Mouse (Mus musculus) frontal cortex, postnatal 14 days (tissue): ENCODE measurements at regions not wholly inside any gene's neighbourhood (a gene's known extent, or its start where the extent isn't known, plus 50 kb on each side); places are given as distances from the start of the nearest gene placed in this dataset.
A peak's percentile ranks its signal among the peaks of the same experiment; 100 is the strongest.

ENCODE experiments used
- DNase-seq, 2 experiments: peaks; one replicate each; pipeline ENCODE4 v3.0.0; 2022; ENCODE audit warnings: low spot score in 2 of 2

- DNase-seq = peak; percentile 40 to 42
These were observed 749.6 kb downstream of the Ntrk3 start for GRCm38 (mm10) chr7:77988177-77988576.

DNA sequence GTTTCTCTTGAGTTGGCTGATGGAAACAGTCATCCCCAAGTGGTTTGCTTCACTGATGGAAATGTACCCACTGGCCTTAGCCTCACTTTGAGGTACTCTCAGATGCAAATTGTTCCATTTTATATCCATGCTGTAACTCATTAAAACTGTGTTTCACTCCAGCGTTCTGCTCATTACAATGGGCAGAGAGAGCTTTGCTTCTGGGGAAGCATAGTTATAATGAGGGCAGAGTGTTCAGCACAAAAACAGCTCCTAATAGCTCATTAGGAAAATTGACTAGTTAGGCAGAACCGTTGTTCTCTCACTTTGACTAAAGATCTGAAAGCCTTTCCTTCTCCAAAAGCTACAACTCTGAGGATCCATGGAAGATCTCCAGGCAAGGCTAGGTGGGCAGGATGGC, 771.2 kb downstream of the Ntrk3 start:
- DNase-seq = no peak

DNA sequence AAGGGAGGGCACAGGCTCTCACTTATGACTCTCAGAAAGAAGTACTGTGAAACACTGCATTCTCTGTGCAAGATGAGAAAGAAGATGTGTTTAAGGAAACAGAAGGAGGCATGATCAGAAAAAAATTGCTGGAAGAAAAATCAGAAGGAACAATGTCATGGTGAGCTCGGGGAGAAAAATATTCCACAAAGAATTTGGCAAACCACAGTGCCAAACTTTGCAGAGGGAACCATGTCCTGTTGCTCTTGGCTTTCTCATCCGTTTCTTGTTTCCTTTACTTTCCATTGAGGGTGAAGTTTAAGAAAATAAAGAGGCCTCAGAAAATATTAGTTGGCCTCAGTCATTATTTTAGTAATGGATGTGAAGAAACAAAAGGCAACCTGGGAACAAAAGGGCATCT, 804.4 kb downstream of the Ntrk3 start:
- DNase-seq = no peak

DNA sequence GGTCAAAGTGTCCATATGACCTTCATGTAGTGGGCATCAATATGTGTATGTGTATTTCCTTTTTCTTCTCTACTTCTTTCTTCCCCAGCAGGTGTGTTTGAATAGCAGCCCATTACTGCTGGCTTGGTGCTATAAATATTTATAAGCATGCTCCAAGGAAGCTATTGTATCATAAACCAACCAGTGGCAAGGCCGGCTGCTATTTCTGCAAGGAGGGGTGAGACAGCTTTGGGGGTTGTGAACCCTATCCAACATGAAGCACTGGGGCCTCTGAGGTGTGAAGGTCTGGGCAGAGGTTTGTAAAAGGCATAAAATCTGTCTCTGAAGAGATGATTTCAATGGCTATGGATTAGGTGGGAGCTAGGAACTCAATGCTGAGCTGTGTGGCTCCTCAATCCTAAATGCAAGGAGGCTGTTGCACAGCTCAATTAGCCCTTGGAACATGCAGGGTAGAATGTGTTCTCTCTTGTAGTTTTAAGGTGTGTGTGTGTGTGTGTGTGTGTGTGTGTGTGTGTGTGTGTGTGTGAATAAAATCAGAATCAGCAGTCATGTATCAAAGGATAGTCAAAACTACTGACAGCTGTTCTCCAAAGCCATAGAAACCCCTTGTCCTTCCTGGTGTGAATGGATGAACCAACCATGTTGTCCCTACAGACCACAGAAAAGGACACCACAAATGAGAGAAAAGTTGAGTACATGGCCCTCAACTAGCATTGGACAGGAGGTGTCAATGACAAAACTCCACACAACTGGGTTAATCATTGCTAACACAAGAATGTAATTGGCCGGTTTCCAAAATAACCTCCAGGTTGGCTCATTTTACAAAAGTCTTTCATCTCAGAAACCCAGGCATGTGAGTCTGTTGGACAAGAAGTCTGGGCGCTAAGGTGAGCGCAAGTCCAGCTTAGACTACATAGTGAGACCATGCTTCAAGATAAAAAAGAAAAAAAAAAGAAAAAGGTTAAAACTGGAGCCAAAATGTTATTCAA, 809.0 kb downstream of the Ntrk3 start:
- DNase-seq = no peak

- peak in 1 of 2 experiments; percentile 4 for DNase-seq
These were observed 838.6 kb downstream of the Ntrk3 start for GRCm38 (mm10) chr7:77899231-77899630.

- no peak for DNase-seq
These were observed 849.3 kb downstream of the Ntrk3 start for GRCm38 (mm10) chr7:77888543-77888942.

DNA sequence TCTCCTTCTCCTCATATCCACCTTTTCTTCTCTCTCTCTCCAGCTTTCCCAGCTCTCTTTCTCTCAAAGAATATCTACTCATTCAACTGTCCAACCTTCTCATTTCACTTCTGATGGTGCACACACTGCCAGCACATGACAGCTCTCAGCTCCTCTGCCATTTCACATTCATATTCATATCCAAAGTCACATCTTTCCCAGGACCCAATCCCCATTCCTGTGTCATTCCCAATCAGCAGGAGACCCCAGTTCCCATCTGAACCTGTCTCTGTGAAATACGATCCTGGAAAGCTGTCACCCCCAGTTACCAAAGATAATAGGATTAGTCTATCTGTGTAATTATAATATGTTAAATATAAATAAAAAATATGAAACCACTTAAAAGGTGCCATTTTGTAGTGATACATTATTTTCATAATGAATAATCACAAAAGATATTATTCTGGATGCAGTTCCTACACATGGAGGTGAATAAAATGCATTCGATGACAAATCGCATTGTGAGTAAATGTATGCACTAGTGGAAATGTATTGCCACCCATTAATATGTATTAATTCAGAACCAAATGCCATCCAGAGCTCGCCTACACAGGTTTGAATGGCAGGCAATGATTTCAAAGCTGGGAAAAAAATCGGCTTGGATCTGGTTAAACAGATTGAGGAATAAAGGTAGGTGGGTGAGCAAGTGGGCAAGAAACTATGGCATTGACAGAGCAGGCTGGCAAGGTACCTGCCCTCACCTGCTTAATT, 855.0 kb downstream of the Ntrk3 start:
- no peak for DNase-seq

DNA sequence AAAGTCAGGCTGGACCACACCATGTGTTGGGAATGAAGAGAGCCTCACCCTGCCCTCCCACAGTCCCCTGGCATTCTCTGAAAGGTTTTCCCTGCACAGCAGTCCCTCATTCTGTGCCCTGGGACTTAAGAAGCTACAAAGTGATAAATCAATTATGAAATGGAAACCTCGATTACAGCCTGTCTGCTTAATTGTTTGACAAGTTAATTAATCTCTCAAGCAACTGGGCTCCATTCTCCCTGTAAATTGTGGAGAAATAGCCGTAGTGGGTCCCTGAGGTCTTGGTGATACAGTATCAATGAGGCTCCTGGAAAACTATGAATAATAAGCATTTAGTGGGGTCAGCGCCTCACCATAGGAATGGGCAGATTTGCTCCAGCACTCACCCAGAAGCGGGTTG, 870.3 kb downstream of the Ntrk3 start:
- DNase-seq = no peak

GRCm38 (mm10) chr7:77861841-77862240, 876.0 kb downstream of the Ntrk3 start:
- no peak for DNase-seq

- no peak for DNase-seq
These were observed 879.4 kb downstream of the Ntrk3 start for GRCm38 (mm10) chr7:77858436-77858835.

DNA sequence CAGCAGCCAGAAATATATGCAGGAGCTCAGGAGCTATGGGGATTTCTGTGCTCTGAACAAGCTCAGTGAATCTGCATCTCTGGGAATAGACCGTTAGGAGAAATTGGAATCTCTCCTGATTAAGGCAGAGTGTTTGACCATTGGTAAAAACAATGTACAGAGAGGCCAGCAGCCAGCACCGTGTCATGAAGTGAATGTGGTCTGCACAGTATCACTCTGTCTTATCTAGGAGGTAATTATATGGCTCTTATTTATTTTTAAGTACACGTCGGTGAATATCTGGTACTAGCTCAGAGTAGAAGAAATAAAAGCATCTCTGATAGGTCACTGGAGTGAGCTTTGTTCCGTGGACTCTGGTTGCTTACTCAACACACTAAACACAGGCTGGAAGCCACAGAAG, 879.8 kb downstream of the Ntrk3 start:
- no peak for DNase-seq

GRCm38 (mm10) chr7:77855653-77856239, 882.1 kb downstream of the Ntrk3 start:
- DNase-seq = no peak

DNA sequence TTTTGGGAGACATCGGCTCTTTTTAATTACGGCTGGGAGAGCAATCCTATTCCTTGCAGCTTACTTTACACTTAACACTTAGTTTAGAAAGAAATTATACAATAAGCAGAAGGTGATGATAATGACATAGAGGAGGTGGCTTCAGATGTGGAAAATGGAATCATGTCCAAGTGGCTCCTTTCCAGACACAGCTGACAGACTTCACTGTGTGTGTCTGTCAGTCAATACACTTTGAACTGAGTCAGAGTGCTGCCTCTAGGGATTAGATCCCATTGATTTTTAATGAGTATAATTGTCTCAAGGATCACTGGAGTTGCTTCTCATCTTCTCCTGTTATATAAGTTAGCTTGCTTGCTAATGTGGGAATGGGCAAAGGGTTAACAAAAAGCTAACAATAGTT, 882.7 kb downstream of the Ntrk3 start:
- no peak for DNase-seq

DNA sequence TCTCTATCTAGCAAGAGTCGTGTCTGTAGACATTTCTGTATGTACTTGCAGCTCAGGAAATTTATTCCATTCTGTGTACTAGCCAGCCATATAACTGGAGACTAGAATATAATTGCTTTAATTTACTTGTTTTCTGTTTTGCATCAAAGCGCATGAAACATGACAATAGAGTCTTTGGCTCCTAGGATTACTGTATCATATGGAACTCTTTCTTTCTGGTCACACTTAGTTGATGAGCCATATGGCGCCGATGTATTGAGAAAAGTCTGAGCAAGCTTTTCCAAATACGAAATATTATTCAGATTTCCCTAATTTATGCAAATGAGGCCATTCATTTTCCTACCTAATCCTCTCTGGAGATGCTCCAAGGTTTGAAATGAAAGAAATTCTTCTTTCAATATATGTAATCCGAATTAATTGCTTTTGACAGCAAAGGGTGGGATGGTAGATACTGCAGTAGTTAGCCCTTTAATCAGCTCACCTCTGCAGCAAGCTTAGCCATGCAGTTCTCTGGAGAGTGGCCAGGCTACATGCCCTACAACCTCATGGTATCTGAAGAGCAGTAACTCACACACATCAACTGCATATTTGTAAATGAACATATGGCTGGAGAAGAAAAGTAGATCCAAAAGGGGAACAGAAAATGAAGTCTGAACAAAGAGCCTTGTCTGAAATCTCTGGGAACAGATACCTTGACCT, 913.4 kb downstream of the Ntrk3 start:
- no peak for DNase-seq

DNA sequence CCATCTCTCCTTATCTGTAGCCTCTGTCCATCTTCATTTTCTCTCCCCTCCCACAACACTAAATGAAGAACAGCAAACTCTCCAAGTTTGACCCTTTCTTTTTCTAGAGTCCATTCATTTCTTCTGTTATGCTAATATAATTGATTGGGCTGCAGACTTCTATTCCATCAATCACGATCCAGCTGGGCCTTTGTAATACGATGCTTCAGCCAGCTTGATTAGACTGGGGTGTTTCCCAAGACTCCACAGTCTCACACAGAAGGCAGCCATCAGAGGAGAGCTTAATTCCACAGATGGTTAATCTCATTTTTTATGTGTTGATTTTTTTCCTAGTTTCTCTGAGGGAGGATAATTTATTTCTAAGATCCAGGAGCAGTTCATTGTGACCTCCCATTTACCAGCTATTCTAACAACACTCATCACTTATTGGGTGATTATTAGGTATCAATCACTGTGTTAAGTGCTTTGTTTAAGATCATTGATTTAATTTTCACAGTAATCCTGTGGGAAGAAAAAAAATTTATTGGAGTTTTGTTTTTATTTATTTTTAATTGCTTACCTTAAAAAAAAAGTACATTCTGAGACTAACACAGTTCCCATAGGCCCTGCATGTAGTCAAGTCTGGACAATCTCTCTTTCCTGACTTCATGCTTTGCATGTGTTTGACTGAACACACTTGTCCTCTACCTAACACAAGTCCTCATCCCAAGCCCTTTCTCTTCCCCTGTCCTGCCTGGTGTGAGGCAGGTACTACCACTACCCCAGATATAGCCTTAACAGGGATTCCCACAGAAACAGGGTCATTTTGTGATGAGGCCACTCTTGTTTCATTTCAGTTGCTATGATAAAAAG, 925.5 kb downstream of the Ntrk3 start:
- no peak for DNase-seq

- no peak for DNase-seq
These were observed 951.0 kb downstream of the Ntrk3 start for GRCm38 (mm10) chr7:77786801-77787200.

GRCm38 (mm10) chr7:77771711-77772449, 965.9 kb downstream of the Ntrk3 start:
- DNase-seq = peak; percentile 35 to 53

DNA sequence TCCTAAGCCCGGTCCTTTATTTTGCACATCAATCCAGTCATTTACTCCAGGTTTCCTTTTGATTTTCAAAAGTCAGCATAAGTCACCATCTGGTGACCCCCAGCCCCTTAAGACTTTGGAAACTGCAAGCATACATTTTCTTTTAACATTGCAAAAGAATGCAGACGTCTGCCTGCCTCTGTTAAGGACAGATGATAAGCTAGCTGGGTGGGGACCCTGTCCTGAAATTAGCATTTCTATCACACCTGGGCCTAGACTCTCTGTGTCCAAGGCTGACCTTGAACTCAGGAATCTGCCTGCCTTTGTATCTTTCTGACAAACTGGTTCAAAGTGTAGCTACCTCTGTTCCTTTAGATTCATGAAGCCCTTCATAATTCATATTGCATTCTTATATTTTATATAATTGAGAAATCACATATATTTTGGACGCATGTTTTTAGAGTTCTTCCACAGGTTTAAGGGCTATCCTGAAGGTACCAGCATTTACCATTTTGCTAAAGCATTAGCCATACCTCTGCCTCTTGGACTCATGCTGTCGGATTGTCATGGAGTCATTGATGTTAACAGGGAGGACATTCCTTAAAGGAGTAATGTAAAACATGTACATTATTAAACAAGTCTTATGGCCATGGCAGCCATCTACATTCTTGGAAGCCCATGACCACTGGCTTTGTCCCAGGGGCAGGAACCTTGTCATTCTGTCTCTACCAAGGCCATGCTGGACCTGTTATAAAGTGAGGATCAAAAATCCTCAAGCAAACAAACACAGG, 998.6 kb downstream of the Ntrk3 start:
- DNase-seq = no peak
